Mouse (Mus musculus) kidney, postnatal 14 days (tissue): ENCODE results near the gene Tpd52l2.

ENCODE experiments used
- DNase-seq: peaks from one replicate; pipeline ENCODE4 v3.0.0; 2022; ENCODE audit warnings: mixed read lengths

Gene Tpd52l2

DNA sequence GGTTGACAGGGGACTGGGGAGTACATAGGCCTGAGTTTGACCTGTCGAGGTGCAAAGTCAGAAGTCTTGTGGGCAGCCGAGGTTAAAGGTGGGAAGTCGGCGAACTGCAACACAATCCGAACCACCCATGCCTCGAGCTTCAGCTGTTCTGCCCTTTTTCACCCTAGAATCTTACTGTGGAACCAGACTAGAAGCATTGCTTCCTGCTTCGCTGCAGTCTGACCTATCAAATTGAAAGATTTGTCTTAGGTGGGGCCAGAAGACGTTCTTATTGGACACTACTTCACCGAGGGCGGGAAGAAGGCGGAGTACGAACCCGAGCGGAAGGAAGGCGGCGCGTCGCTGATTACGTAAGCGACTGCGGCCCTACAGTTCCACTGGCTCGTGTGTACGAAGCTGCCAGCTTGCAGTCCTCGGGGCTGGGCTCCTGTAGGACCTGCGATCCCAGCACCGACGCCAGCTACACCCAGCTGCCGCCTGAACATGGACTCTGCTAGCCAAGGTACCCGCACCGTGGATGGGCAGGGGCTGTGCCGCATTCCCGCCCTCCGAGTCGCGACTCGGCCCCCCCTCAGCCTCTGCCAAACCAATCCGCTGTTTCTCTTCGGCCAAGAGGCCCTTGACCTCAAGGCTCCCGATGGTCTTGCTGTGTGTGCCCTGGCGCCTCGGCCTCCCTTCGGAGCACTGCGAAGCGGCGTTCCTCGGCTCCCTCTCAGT, at the start of gene Tpd52l2:
Gene Tpd52l2 (plus strand): TSS at position 312 of the 717 bp plus-strand sequence.
- DNase-seq, result peak; percentile 97

DNA sequence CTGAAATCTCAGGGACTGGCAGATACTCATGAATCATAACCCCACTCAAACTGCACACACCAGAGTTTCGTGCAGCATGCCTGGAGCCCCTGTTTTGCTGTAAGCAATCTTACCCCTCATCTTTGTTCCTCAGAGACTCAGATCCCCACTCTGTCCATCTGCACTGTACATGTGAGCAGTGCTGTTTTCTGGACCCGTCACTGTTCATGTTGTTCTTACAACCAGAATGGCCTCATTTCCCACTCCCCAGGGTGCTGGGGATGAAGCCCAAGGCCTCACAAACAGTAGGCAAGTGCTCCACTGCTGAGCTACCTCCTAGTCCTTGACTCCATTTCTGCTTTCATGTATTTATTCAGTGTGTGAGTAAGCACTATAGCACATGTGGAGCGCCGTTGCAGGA, 44.8 kb upstream of the Tpd52l2 start:
- no peak for DNase-seq

DNA sequence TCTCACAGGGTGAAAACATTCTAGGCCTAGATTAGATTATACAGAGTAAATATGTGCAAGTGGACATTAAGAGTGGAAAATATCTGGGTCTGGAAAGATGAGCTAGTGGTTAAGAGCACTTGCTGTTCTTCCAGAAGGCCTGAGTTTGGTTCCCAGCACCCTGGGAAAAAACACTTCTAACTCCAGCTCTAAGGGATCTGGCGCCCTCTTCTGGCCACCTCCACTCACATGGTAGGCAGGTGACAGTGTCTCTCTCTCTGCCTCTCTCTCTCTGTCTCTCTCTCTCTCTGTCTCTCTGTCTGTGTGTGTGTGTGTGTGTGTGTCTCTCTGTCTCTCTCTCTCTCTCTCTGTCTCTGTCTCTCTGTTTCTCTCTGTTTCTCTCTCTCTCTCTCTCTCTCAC, 43.7 kb upstream of the Tpd52l2 start:
- DNase-seq, result no peak

DNA sequence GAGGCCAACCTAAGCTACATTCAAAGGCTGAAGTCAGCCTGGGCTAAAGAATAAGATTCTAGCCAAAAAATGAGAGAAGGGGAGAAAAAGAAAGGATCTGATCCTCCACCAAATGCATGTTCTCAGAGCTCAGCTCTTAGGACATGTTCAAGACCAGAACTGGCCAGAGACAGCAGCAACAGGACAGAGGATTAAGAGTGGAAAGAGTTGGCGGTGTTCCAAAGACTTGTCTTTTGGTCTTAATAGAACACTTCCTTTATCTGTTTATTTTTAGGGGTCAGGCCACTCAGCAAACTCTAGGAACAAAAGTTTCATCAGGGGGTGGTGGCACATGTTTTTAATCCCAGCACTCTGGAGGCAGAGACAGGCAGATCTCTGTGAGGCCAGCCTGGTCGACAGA, 41.0 kb upstream of the Tpd52l2 start:
- DNase-seq, result peak; percentile 62

DNA sequence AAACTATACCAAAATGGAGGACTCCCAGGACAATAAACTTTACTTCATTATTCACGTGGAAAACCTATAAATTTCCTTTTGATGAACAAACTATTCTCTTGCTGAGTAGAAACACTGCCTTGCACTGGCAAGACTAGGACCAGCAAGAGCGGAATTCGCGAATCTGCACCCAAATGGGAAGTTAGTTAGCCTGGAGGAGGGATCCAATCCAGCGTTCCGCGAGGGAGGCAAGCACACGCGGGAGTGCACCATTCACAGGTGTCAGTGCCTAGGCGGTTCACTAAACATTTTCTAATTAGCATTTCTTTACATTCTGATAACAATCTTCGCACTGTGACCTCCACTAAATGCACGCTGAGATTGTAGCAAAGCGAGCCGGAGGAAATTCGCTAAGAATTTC, 39.1 kb upstream of the Tpd52l2 start:
- peak; percentile 44 for DNase-seq

DNA sequence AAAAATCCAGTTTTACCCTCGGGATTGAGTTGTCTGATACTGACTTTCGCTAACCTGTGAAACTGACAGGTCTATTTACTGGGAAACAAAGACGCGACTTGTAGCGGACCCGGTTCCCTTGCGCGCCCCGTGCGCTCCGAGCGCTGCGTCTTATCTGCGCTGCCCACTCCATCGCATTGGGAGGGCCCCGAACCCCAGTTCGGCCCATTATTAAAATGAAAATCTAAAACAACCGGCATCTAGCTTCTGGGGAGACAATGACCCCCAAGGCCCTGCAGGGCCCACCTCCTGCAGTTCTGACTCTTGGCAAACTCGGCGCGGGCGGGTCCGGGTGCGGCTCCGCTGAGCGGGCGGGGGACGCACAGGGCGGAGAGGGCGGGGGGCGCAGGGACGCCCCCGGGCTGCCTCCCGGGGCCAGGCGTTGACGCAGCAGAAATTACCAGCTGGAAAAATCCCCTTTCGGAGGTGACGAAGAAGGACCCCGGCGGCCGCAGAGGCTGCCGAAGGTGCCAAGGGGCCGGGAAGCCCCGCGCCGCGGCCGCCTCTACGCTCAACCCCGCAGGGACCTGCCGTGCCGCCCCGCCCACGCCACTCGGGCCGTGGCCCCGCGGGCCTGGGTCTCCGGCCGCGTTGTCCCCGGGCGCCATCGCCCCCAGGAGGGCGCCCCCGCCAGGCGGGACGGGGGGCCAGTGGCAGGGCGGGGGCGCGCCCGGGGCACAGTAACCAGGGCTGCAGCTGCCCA, 38.4 kb upstream of the Tpd52l2 start:
- peak; percentile 61 for DNase-seq

DNA sequence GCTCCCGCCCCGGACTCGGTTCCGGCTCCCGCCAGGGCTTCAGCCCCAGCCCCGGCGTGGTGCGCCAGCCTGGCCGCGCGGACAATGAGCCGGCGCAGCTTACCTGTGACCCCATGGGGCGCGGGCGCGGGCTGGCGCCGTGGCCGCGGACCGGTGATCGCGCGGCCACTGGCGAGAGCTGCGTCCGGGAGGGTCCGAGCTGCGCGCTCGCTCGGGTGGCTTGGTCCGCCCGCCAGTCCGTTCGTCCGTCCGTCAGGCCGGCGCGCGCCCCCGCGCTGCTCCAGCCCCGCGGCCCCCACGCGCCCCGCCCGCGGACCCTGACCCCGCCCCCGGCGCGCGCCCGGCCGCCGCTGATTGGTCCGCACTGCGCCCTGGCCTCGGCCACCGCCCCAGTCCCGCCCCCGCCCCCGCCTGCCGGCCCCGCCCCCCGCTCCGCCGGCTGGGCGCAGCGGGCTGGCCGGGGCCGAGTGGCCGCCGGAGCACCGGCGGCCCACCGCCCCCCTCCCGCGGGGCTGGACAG, 37.7 kb upstream of the Tpd52l2 start, which contains the start of gene Zbtb46:
Gene Zbtb46 (minus strand): TSS at position 274 of the 520 bp plus-strand sequence.
- peak; percentile 96 for DNase-seq

DNA sequence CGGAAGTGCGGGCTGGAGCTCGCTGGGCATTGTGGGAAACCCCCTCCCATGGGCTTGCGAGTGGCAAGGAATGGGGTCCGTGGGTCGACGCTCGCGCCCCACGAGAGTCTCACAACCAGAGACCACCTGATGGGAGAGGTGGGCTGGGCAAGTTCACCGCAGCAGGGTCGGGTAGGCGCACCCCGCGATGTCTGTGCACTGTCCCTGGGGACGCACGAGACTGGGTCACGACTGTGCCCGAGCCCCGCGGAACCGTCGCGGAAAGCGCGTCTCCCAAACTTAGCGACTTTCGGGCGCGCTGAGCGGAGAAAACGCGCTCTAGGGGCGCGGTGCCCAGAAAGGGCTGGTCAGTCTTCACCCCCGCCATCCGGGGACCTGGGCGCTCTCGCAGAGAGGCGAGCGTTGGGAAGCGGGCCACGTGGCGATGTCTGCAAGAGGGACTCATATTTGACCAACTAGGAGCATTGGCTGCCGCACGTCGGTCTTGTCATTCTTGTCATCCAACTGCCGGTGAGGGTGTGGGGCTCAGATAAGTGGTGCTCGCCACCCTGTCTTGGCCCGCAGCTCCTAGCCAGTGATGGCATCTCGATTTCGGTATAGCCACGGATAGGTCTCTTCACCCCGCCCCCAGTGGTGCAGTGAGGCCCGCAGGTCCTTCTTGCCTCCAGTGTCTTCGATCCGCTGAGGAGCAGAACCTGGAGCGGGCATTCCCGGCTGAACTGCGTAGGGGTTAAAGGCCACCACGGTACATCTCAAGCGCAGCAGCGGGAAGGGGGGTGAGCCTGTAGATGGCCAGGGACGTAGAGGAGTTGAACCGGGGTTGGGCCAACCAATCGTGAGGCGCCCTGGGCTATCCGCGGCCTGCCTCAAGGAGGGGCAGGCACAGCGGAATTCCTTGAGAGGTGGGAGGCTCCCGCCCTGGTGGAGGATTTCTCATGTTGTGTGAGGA, 37.0 kb upstream of the Tpd52l2 start:
- peak; percentile 83 for DNase-seq

DNA sequence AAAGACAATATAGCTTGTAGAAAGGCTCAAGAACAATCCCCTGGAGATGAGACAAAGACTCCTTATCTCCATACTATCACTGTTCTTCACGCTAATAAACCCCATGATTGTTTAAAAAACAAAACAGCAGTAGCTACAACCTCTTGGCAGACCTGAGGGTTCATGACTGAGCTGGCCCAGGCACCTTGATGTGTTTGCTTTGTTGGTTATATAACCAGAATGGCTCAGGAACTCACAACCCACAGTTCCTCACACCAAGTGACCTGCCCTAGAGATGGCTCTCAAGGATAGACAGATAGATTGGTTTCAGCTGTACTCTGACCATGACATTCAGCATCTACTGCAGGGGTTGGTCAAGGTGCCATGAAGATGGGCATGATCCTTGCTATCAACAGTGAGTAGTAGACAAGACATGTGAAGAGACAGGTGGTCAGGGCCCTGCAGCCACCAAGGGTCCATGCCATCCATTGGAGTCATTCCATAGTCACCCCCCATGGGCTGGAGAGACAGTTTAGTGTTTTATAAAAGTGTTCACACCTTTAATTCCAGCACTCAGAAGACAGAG, 35.3 kb upstream of the Tpd52l2 start:
- DNase-seq, result no peak

DNA sequence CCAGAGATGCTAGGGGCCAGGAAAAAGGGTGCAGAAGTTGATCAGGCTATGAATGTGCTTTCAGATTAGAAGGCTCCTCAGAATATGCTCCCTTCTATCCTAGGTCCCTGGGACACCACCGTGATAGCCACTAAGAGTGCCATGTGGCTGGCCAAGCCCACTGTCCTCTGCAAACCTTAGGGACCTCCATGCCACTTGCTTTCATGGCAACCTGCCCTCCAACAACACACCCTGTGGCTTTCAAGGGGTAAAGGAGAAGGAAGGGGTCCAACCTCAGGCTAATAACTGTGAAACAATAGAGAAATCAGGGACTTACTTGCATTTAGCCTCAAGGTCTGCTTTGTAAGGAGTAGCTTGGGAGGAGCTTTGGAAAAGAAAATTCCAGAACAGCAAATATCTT, 34.3 kb upstream of the Tpd52l2 start:
- DNase-seq, result no peak

DNA sequence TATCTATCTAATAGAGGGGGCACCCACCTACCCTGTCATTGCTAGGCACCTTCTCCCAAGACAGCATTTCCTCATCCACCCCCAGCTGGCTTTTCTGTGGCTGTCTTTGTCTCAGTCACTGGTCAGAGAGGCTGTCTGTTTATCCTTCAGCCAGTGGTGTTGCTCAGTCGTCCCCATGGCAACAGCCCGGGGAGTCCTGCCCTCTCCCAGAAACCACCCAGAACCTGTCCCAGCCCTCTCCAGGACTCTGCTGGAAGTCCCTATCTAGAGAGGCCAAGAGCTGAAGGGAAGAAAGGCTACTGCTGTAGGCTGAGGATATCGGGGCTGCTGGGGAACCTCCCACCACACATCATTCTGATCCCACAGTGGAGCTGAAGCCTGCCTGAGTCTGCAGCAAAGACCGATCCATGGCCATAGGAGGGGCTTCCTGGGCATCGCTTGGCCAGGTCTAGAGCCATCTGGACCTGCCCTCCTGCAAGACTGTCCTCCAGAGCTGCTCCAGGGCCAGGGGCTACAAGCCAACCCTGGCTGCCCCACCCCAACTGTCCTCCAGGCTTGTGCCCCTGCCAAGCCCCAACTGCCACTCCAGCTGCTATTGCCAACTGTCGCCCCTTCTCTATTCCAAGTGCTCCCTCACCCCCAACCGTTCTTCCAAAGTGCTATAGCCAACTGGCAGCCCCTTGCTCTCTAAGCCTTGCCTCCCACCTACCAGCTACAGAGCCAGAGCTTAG, 33.8 kb upstream of the Tpd52l2 start:
- DNase-seq, result peak; percentile 75

DNA sequence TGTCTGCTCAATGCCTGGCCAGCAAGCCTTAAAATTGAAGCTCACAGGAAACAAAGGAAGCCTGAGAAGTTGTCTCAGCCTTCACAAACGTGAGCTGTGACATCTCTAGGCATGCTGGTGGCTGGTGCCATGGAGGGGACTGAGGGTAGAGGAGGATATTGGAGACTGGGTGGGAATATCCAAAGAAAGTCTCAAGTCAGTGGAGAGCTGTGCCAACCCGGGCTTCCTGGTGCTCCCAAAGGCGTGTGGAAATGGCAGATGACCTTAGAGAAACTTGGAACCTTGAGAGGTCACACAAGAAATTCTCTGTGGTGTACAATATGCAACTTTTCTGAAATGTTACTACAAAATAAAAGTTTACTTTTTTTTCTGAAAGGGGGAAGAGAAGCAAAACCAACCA, 31.5 kb upstream of the Tpd52l2 start:
- no peak for DNase-seq

DNA sequence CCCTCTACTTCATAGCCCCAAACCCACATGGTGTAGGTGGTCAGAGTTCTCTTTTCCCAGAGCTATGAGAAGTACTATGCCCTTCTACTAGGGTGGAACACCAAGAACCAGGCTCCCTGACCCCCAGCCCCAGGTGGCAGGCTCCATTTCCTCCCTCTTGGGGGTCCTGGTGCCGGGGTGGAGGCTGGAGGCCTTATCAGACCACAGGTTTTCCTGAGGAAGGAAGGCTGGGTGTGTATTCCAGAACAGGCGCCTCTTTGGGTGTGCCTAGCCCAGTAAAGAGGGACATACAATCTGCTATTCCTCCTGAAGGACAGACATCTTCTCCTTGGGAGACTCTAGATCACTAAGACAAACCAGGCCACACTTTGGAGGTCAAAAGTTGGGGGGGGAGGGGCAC, 26.7 kb upstream of the Tpd52l2 start:
- peak; percentile 36 for DNase-seq

DNA sequence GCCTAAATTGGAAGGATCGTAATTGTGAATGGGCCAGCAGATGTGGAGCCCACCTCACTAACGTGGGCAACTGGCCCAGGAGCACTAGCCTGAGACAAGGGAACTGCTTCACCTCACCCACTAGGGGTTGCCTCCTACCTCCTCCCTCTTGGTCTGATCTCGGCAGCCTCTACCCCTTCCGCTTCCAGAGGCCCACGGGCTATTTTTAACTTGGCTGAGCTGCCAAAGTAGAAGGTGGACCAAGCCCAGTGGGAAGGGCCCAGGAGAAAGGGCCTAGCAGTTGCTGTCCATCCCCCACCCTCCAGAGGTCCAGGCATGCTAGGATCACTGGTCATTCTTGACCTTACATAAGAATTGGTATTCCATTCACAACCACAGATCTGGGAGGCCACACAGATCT, 25.7 kb upstream of the Tpd52l2 start:
- peak; percentile 72 for DNase-seq

DNA sequence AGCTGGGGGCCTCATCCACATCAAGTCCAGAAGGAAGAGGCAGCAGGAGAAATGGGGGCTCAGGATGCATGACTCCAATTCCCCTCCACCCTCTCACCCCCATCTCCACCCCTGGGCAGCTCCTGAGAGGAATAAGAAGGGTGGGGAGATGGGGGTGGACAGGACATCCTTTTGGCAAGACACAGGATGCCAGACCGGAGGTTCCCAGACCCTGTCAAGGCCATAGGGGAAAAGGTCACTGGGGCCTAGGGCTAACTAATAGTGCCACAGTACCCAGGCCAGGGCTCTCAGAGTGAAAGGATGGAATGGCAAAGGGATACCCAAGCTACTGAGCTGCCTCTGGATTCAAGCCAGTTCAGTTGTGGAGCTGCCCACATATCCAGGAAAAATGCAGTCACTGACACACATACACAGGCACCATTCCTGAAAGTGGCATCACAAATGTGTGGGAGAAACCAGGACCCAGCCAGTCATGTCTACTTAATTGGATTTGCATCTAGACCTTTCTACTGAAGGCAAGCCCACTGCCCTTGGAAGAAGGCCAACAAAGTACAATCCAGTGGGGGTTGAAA, 24.6 kb upstream of the Tpd52l2 start:
- DNase-seq, result peak; percentile 47

DNA sequence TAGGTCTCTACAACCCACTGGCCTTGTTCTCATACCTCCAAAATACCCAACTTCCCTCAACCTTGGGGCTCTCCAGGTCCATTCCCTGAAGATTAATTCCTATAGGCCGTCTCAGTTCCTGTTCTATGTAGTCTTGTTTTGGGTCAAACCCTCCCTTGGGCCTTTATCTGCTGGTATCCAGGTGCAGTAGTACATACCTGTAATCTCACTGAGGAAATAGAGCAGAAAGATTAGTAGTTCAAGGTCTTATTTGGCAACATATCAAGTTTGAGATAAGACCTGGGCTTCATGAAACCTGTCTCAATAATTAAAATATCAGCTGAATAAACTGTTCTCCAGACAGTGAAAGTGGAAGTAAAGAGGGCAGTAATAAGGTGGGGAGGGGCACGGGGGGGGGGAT, 13.8 kb upstream of the Tpd52l2 start:
- no peak for DNase-seq

DNA sequence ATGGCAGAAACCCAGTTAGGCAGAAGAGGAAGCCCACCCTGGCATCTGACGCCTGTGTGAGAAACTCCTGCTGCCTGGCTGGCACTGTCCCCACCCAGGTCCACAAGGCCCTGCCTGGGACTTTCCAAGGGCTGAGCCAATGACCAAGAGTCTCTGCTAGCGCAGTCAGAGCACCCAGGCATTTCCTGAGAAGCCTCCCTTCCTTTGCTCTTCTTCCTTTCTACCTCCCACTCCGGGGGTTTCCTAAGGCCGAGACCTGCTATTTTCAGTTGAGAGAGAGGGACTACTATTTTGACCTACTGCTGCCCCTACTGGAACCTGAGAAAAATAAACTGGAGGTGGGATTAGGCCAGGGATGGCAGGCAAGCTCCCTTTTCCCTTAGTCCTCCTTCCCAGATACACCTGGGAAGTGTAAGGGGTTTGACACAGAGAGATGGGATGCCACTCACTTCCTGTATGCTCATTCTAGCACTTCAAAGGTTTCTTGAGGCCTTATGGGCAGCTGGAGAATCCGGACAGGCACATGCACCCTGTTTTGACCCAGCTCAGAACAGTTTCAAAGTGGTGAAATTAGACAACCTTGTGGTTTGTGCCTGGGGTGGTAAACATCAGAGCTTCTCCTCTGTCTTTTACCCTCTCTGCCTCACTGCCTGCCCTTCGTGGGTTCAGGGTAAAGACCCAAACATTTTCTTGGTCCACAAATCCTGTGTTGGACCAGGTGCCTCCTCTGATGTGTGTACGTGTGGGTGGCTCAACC, 13.2 kb upstream of the Tpd52l2 start:
- peak; percentile 65 for DNase-seq

DNA sequence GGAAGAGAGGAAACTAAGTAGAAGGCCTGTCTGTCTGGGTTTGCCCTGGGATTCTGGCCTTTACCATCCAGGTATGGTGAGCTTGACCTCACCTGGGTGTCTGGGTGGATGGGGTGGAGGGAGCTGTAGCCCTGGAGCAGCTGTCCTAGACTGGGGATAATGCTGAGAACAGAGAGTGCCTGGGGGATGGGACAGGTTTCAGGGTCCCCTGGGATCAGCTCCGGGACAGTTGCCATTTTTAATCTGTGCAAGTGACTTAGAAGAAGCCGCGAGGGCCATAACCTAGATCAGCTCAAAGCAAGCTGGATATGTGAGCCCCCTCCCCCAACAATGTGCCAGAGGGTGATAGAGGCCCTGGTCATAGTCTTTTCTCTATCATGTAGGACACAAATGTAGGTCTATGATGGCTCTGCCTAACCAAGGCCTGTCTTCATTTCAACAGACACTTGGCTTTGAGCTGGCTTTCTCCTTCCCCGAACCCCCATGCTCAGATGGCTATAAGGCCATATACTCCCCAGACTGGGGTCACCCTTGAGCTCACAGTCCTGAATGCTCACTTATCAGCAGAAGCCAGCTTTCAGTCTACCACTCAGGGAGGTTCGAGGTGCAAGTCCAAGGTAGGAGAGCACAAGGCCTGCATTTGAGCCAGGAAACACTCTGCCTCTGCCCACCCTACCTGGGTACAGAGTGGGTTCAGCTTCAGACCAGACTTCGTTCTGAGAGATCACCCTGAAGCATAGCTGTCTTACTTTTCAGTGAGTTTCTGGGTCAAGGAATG, 12.3 kb upstream of the Tpd52l2 start:
- peak; percentile 25 for DNase-seq

DNA sequence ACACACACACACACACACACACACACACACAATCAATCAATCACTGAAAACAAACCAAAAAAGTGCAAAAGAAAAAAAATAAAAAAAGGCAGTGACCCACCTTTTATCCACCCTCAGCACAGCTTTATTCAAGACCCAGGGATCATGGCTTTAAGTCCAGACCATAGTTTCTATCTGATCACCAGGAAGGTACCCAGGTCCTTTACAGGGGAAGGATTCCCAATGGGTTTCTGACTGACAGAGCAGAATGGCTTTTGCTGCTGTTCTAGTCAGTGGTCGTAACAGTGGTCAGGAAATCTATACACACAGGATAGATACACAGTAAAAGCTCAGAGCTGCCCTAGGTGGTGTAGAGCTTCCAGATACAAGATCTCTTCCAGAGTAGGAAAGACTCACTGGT, 11.2 kb upstream of the Tpd52l2 start:
- no peak for DNase-seq
